Mouse (Mus musculus) sigmoid colon, adult 10 weeks (tissue): ENCODE measurements around the gene Calcoco2. TPM values are rescaled to one million over a fixed set of nuclear protein-coding genes. Genes with fewer than 3 reads are reported as not detected.

Experiments used
- polyA plus RNA-seq: library from polyadenylated mRNA; stranded (reverse); fragments of 350-450 nt; fragmentation: Illumina TruSeq; extraction: RNeasy Lipid Tissue Mini Kit (QIAGEN cat#74804); gene quantifications from one replicate; pipeline ENCODE4 v1.2.3, GENCODE M21; 2014; ENCODE audit warnings: low read depth, low replicate concordance

Calcoco2 gene
- polyA plus RNA-seq, result not detected

GRCm38 (mm10) chr11:96111751-96112150 lies at the start of gene Calcoco2:
Calcoco2 (minus strand) TSS chr11:96111964.

GRCm38 (mm10) chr11:96133239-96133865 lies 21.6 kb upstream of the Calcoco2 start, which contains the start of gene Ttll6:
Ttll6 (plus strand) TSS chr11:96133786.

GRCm38 (mm10) chr11:96075509-96076220 lies 36.1 kb downstream of the Calcoco2 start, which contains the start of gene Atp5g1:
Atp5g1 (minus strand) TSS chr11:96075670.

DNA sequence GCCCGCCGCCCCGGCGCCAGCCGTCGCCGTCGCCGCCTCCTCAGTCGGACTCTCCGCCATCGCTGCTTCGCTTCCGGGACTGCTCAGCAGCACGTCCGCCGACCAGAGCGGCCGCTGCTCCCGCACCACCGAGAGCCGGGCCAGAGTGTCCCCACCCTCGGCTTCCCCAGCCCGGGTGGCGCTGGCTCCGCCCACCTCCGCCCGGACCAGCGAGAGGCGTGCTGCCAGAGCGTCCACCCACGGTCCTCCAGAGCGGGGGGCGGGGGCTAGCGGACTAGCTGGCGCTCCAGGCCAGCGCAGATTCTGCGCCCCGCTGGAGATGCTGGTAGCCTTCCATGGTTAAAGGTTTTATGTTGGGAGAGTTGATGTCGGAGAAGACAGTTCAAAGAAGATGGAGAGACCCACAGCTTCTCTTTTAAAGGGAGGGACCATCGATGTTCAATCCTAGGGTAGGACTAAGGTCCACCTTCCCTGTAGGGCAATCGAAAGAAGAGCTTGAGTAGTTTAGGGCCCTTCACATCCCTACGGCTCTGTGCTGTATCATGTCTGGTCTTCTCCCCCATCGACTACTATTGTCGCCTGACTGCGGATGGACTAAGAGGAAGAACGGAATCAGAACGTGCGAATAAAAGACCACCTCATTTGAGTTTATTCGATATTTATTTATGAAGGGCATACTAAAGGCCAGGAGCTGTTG lies 46.4 kb downstream of the Calcoco2 start, which contains the start of gene Ube2z:
Gene Ube2z, minus strand, starts transcription at position 174 of the 697 bp plus-strand sequence.

Other genes starting within 250 kb of the Calcoco2 start
- gene B4galnt2, start 197.1 kb downstream of the Calcoco2 start, polyA plus RNA-seq, result 194 TPM
- gene Igf2bp1, start 106.0 kb downstream of the Calcoco2 start, polyA plus RNA-seq, result 0.16 TPM
- gene Gip, start 87.4 kb downstream of the Calcoco2 start, polyA plus RNA-seq, result not detected
- gene Snf8, start 77.1 kb downstream of the Calcoco2 start, polyA plus RNA-seq, result 24.5 TPM
- gene Ube2z, start 46.6 kb downstream of the Calcoco2 start, polyA plus RNA-seq, result 26.5 TPM
- 4.0 TPM for gene Atp5g1, start 36.3 kb downstream of the Calcoco2 start, polyA plus RNA-seq
- gene Ttll6, start 21.8 kb upstream of the Calcoco2 start, polyA plus RNA-seq, result 24.0 TPM
- gene Hoxb13, start 82.4 kb upstream of the Calcoco2 start, polyA plus RNA-seq, result 39.6 TPM
- gene Hoxb9, start 159.5 kb upstream of the Calcoco2 start, polyA plus RNA-seq, result 92.7 TPM
- gene Hoxb8, start 169.9 kb upstream of the Calcoco2 start, polyA plus RNA-seq, result 0.25 TPM
- 2.6 TPM for gene Hoxb7, start 174.7 kb upstream of the Calcoco2 start, polyA plus RNA-seq
- 2.7 TPM for gene Hoxb6, start 180.5 kb upstream of the Calcoco2 start, polyA plus RNA-seq
- 2.6 TPM for gene Hoxb5, start 191.4 kb upstream of the Calcoco2 start, polyA plus RNA-seq
- gene Hoxb4, start 206.3 kb upstream of the Calcoco2 start, polyA plus RNA-seq, result 2.0 TPM
- 5.5 TPM for gene Hoxb3, start 211.4 kb upstream of the Calcoco2 start, polyA plus RNA-seq
- gene Hoxb2, start 238.6 kb upstream of the Calcoco2 start, polyA plus RNA-seq, result 2.6 TPM